Mouse (Mus musculus) kidney, postnatal 36 days (tissue): ENCODE measurements at regions not wholly inside any gene's neighbourhood (a gene's known extent, or its start where the extent isn't known, plus 50 kb on each side); places are given as distances from the start of the nearest gene placed in this dataset.
A peak's percentile ranks its signal among the peaks of the same experiment; 100 is the strongest.

Source experiments
- DNase-seq, 2 experiments: peaks; one replicate each; pipeline ENCODE4 v3.0.0; 2021 to 2022; ENCODE audit warnings: mixed read lengths in 2 of 2

GRCm38 (mm10) chr9:87649015-87649978 is 81.8 kb downstream of the Tbx18 start:
- no peak for DNase-seq

- no peak for DNase-seq
Measured at GRCm38 (mm10) chr9:87648317-87648716, 82.7 kb downstream of the Tbx18 start.

- DNase-seq: no peak
Measured at GRCm38 (mm10) chr9:87645032-87645431, 86.0 kb downstream of the Tbx18 start.

GRCm38 (mm10) chr9:87633863-87634630 is 97.0 kb downstream of the Tbx18 start:
- DNase-seq: no peak

GRCm38 (mm10) chr9:87626432-87626831 is 104.6 kb downstream of the Tbx18 start:
- no peak for DNase-seq

- DNase-seq: no peak
Measured at GRCm38 (mm10) chr9:87618238-87618673, 112.8 kb downstream of the Tbx18 start.

GRCm38 (mm10) chr9:87607878-87608631 is 123.0 kb downstream of the Tbx18 start:
- DNase-seq: no peak

GRCm38 (mm10) chr9:87575591-87575990 is 155.5 kb downstream of the Tbx18 start:
- DNase-seq: peak in 1 of 2 experiments; percentile 4

- no peak for DNase-seq
Measured at GRCm38 (mm10) chr9:87574250-87574864, 156.7 kb downstream of the Tbx18 start.

GRCm38 (mm10) chr9:87563244-87563643 is 167.8 kb downstream of the Tbx18 start:
- DNase-seq: no peak

GRCm38 (mm10) chr9:87562796-87563195 is 168.3 kb downstream of the Tbx18 start:
- DNase-seq: no peak

GRCm38 (mm10) chr9:87557841-87558240 is 173.2 kb downstream of the Tbx18 start:
- DNase-seq: no peak

- DNase-seq: no peak
Measured at GRCm38 (mm10) chr9:87556953-87557394, 174.1 kb downstream of the Tbx18 start.

- no peak for DNase-seq
Measured at GRCm38 (mm10) chr9:87556552-87556951, 174.5 kb downstream of the Tbx18 start.

GRCm38 (mm10) chr9:87533182-87533581 is 197.9 kb downstream of the Tbx18 start:
- DNase-seq: no peak

GRCm38 (mm10) chr9:87529908-87530307 is 201.2 kb downstream of the Tbx18 start:
- no peak for DNase-seq

- no peak for DNase-seq
Measured at GRCm38 (mm10) chr9:87524890-87525684, 206.0 kb downstream of the Tbx18 start.

GRCm38 (mm10) chr9:87510683-87511082 is 220.4 kb downstream of the Tbx18 start:
- DNase-seq: no peak

- DNase-seq: no peak
Measured at GRCm38 (mm10) chr9:87504673-87505385, 226.2 kb downstream of the Tbx18 start.

GRCm38 (mm10) chr9:87464141-87464540 is 208.8 kb upstream of the Cep162 start:
- DNase-seq: no peak

- DNase-seq: no peak
Measured at GRCm38 (mm10) chr9:87453261-87453660, 197.9 kb upstream of the Cep162 start.
